Mouse (Mus musculus): ENCODE measurements around the gene Haghl. TPM values are rescaled to one million over a fixed set of nuclear protein-coding genes. Genes with fewer than 3 reads are reported as not detected.

The Haghl gene
- polyA plus RNA-seq, 1 experiment from 2014 or later = 75.6 TPM

- H3K4me3 ChIP-seq (ENCODE audit: low read length) = no peak overlapping the region
- H3K27me3 ChIP-seq (ENCODE audit: control insufficient read depth, insufficient read depth, low read length) = no peaks in the 10 kb centered on the region
- no peaks in the 10 kb centered on the region; the same call in 1 of the 2 replicates for H3K4me1 ChIP-seq (ENCODE audit: control insufficient read depth, insufficient read depth, low read length)
- H3K27ac ChIP-seq (ENCODE audit: low read depth, low read length) = no peak overlapping the region
- no peak overlapping the region for H3K9ac ChIP-seq (ENCODE audit: low read depth, low read length)
- H3K4me2 ChIP-seq (replicated peaks; ENCODE audit: low read depth, low read length) = no peak overlapping the region
- no peaks in the 10 kb centered on the region for H3K9me3 ChIP-seq (ENCODE audit: control insufficient read depth, low read length)
- no peaks in the 10 kb centered on the region for H3K36me3 ChIP-seq (ENCODE audit: control insufficient read depth, insufficient read depth, low read length)
- no peak for ATAC-seq (ENCODE audit: low FRiP score, low TSS enrichment)
- 73% methylated on average over 8 of the region's 8 CpGs for WGBS
Measured at GRCm38 (mm10) chr17:25760148-25760547, 25.3 kb downstream of the Haghl start.

GRCm38 (mm10) chr17:25757691-25758090 lies 27.8 kb downstream of the Haghl start:
- WGBS = 57% methylated on average over 3 of the region's 3 CpGs
- Histone ChIP-seq H3K9ac (ENCODE audit: low read depth, low read length) (no peak overlapping the region), H3K36me3 (ENCODE audit: control insufficient read depth, insufficient read depth, low read length) (no peaks in the 10 kb centered on the region), H3K4me3 (ENCODE audit: low read length) (no peak overlapping the region), H3K9me3 (ENCODE audit: control insufficient read depth, low read length) (no peaks in the 10 kb centered on the region), H3K4me1 (ENCODE audit: control insufficient read depth, insufficient read depth, low read length) (no peaks in the 10 kb centered on the region; the same call in 1 of the 2 replicates), H3K27ac (ENCODE audit: low read depth, low read length) (no peak overlapping the region), H3K27me3 (ENCODE audit: control insufficient read depth, insufficient read depth, low read length) (no peaks in the 10 kb centered on the region), H3K4me2 (replicated peaks; ENCODE audit: low read depth, low read length) (no peak overlapping the region)
- no peak for ATAC-seq (ENCODE audit: low FRiP score, low TSS enrichment)

GRCm38 (mm10) chr17:25756378-25757242 lies 28.9 kb downstream of the Haghl start:
- no peak overlapping the region for H3K27ac ChIP-seq (ENCODE audit: low read depth, low read length)
- no peak for ATAC-seq (ENCODE audit: low FRiP score, low TSS enrichment)
- H3K36me3 ChIP-seq (ENCODE audit: control insufficient read depth, insufficient read depth, low read length) = no peaks in the 10 kb centered on the region
- no peak overlapping the region for H3K4me2 ChIP-seq (replicated peaks; ENCODE audit: low read depth, low read length)
- no peaks in the 10 kb centered on the region; the same call in 1 of the 2 replicates for H3K4me1 ChIP-seq (ENCODE audit: control insufficient read depth, insufficient read depth, low read length)
- WGBS = 75% methylated on average over 9 of the region's 9 CpGs
- no peaks in the 10 kb centered on the region for H3K27me3 ChIP-seq (ENCODE audit: control insufficient read depth, insufficient read depth, low read length)
- no peaks in the 10 kb centered on the region for H3K9me3 ChIP-seq (ENCODE audit: control insufficient read depth, low read length)
- H3K9ac ChIP-seq (ENCODE audit: low read depth, low read length) = no peak overlapping the region
- no peak overlapping the region for H3K4me3 ChIP-seq (ENCODE audit: low read length)

GRCm38 (mm10) chr17:25755627-25756377 lies 29.7 kb downstream of the Haghl start:
- Histone ChIP-seq H3K36me3 (ENCODE audit: control insufficient read depth, insufficient read depth, low read length) (no peaks in the 10 kb centered on the region), H3K9me3 (ENCODE audit: control insufficient read depth, low read length) (no peaks in the 10 kb centered on the region), H3K4me3 (ENCODE audit: low read length) (no peak overlapping the region), H3K4me1 (ENCODE audit: control insufficient read depth, insufficient read depth, low read length) (no peaks in the 10 kb centered on the region; the same call in 1 of the 2 replicates), H3K9ac (ENCODE audit: low read depth, low read length) (no peak overlapping the region), H3K4me2 (replicated peaks; ENCODE audit: low read depth, low read length) (no peak overlapping the region), H3K27me3 (ENCODE audit: control insufficient read depth, insufficient read depth, low read length) (no peaks in the 10 kb centered on the region), H3K27ac (ENCODE audit: low read depth, low read length) (no peak overlapping the region)
- ATAC-seq (ENCODE audit: low FRiP score, low TSS enrichment) = peak; percentile 58
- WGBS = 28% methylated on average over 4 of the region's 4 CpGs

GRCm38 (mm10) chr17:25755086-25755485 lies 30.4 kb downstream of the Haghl start:
- Histone ChIP-seq H3K4me3 (ENCODE audit: low read length) (no peak overlapping the region), H3K9me3 (ENCODE audit: control insufficient read depth, low read length) (no peaks in the 10 kb centered on the region), H3K27me3 (ENCODE audit: control insufficient read depth, insufficient read depth, low read length) (no peaks in the 10 kb centered on the region), H3K27ac (ENCODE audit: low read depth, low read length) (no peak overlapping the region), H3K9ac (ENCODE audit: low read depth, low read length) (no peak overlapping the region), H3K4me2 (replicated peaks; ENCODE audit: low read depth, low read length) (no peak overlapping the region), H3K36me3 (ENCODE audit: control insufficient read depth, insufficient read depth, low read length) (no peaks in the 10 kb centered on the region), H3K4me1 (ENCODE audit: control insufficient read depth, insufficient read depth, low read length) (no peaks in the 10 kb centered on the region; the same call in 1 of the 2 replicates)
- no peak for ATAC-seq (ENCODE audit: low FRiP score, low TSS enrichment)
- WGBS = 87% methylated on average over 4 of the region's 4 CpGs

GRCm38 (mm10) chr17:25754241-25754640 lies 31.2 kb downstream of the Haghl start, which contains the start of gene Msln:
TSS of gene Msln (minus strand) at chr17:25754378.
- Histone ChIP-seq H3K36me3 (ENCODE audit: control insufficient read depth, insufficient read depth, low read length) (no peaks in the 10 kb centered on the region), H3K4me1 (ENCODE audit: control insufficient read depth, insufficient read depth, low read length) (no peaks in the 10 kb centered on the region; the same call in 1 of the 2 replicates), H3K4me3 (ENCODE audit: low read length) (no peak within 1 kb of the TSS), H3K9me3 (ENCODE audit: control insufficient read depth, low read length) (no peaks in the 10 kb centered on the region), H3K4me2 (replicated peaks; ENCODE audit: low read depth, low read length) (no peak within 1 kb of the TSS), H3K27me3 (ENCODE audit: control insufficient read depth, insufficient read depth, low read length) (no peaks in the 10 kb centered on the region), H3K9ac (ENCODE audit: low read depth, low read length) (no peak within 1 kb of the TSS), H3K27ac (ENCODE audit: low read depth, low read length) (no peak within 1 kb of the TSS)
- WGBS = 86% methylated on average over 9 of the region's 9 CpGs
- ATAC-seq (ENCODE audit: low FRiP score, low TSS enrichment) = no peak

GRCm38 (mm10) chr17:25751446-25751845 lies 34.0 kb downstream of the Haghl start:
- Histone ChIP-seq H3K9ac (ENCODE audit: low read depth, low read length) (no peak overlapping the region), H3K4me2 (replicated peaks; ENCODE audit: low read depth, low read length) (no peak overlapping the region), H3K27me3 (ENCODE audit: control insufficient read depth, insufficient read depth, low read length) (no peaks in the 10 kb centered on the region), H3K36me3 (ENCODE audit: control insufficient read depth, insufficient read depth, low read length) (no peaks in the 10 kb centered on the region), H3K27ac (ENCODE audit: low read depth, low read length) (no peak overlapping the region), H3K4me1 (ENCODE audit: control insufficient read depth, insufficient read depth, low read length) (no peaks in the 10 kb centered on the region; the same call in 1 of the 2 replicates), H3K9me3 (ENCODE audit: control insufficient read depth, low read length) (no peaks in the 10 kb centered on the region), H3K4me3 (ENCODE audit: low read length) (no peak overlapping the region)
- WGBS = 34% methylated on average over 5 of the region's 5 CpGs
- no peak for ATAC-seq (ENCODE audit: low FRiP score, low TSS enrichment)

- no peak for ATAC-seq (ENCODE audit: low FRiP score, low TSS enrichment)
- WGBS = 88% methylated on average over 6 of the region's 6 CpGs
- Histone ChIP-seq H3K27me3 (ENCODE audit: control insufficient read depth, insufficient read depth, low read length) (no peaks in the 10 kb centered on the region), H3K9ac (ENCODE audit: low read depth, low read length) (no peak overlapping the region), H3K4me3 (ENCODE audit: low read length) (no peak overlapping the region), H3K27ac (ENCODE audit: low read depth, low read length) (no peak overlapping the region), H3K9me3 (ENCODE audit: control insufficient read depth, low read length) (no peaks in the 10 kb centered on the region), H3K36me3 (ENCODE audit: control insufficient read depth, insufficient read depth, low read length) (no peaks in the 10 kb centered on the region), H3K4me1 (ENCODE audit: control insufficient read depth, insufficient read depth, low read length) (no peaks in the 10 kb centered on the region), H3K4me2 (replicated peaks; ENCODE audit: low read depth, low read length) (no peak overlapping the region)
Measured at GRCm38 (mm10) chr17:25749314-25749713, 36.2 kb downstream of the Haghl start.

- no peak overlapping the region for H3K4me2 ChIP-seq (replicated peaks; ENCODE audit: low read depth, low read length)
- no peaks in the 10 kb centered on the region for H3K4me1 ChIP-seq (ENCODE audit: control insufficient read depth, insufficient read depth, low read length)
- H3K36me3 ChIP-seq (ENCODE audit: control insufficient read depth, insufficient read depth, low read length) = no peaks in the 10 kb centered on the region
- no peak overlapping the region for H3K9ac ChIP-seq (ENCODE audit: low read depth, low read length)
- H3K27ac ChIP-seq (ENCODE audit: low read depth, low read length) = no peak overlapping the region
- no peaks in the 10 kb centered on the region for H3K9me3 ChIP-seq (ENCODE audit: control insufficient read depth, low read length)
- no peak for ATAC-seq (ENCODE audit: low FRiP score, low TSS enrichment)
- WGBS = 84% methylated on average over 4 of the region's 4 CpGs
- no peaks in the 10 kb centered on the region for H3K27me3 ChIP-seq (ENCODE audit: control insufficient read depth, insufficient read depth, low read length)
- H3K4me3 ChIP-seq (ENCODE audit: low read length) = no peak overlapping the region
Measured at GRCm38 (mm10) chr17:25748238-25748637, 37.2 kb downstream of the Haghl start.
